Mouse (Mus musculus): ENCODE measurements around the gene Mrps36.
"Not testable (repeated sequence)": the region's sequence is repeated elsewhere in the genome, so short reads cannot be mapped to it uniquely, and the experiment has no call there.

Mrps36 gene

GRCm38 (mm10) chr13:100744036-100744744 lies at the start of gene Mrps36:
Gene Mrps36, minus strand, starts transcription at chr13:100744659.
- no peak for DNase-seq (ENCODE audit: extremely low read depth, low read depth, low spot score)

- peak; percentile 82 for DNase-seq (ENCODE audit: extremely low read depth, low read depth, low spot score)
These were observed 44.6 kb upstream of the Mrps36 start for GRCm38 (mm10) chr13:100789083-100789482.

- not testable (repeated sequence) for DNase-seq (ENCODE audit: extremely low read depth, low read depth, low spot score)
These were observed 43.6 kb upstream of the Mrps36 start for GRCm38 (mm10) chr13:100788057-100788456.

GRCm38 (mm10) chr13:100787316-100788010 lies 43.0 kb upstream of the Mrps36 start:
- DNase-seq (ENCODE audit: extremely low read depth, low read depth, low spot score): no peak

- DNase-seq (ENCODE audit: extremely low read depth, low read depth, low spot score): no peak
These were observed 42.0 kb upstream of the Mrps36 start, which contains the start of gene Ccnb1 for GRCm38 (mm10) chr13:100786414-100786867. Gene Ccnb1, minus strand, starts transcription at chr13:100786570.

GRCm38 (mm10) chr13:100785806-100786413 lies 41.5 kb upstream of the Mrps36 start:
- no peak for DNase-seq (ENCODE audit: extremely low read depth, low read depth, low spot score)

GRCm38 (mm10) chr13:100777491-100777890 lies 33.0 kb upstream of the Mrps36 start:
- DNase-seq (ENCODE audit: extremely low read depth, low read depth, low spot score): no peak

- no peak for DNase-seq (ENCODE audit: extremely low read depth, low read depth, low spot score)
These were observed 32.3 kb upstream of the Mrps36 start for GRCm38 (mm10) chr13:100776710-100777109.

GRCm38 (mm10) chr13:100776056-100776419 lies 31.6 kb upstream of the Mrps36 start:
- DNase-seq (ENCODE audit: extremely low read depth, low read depth, low spot score): no peak

GRCm38 (mm10) chr13:100775252-100776055 lies 31.0 kb upstream of the Mrps36 start, which contains the start of gene Cenph:
Gene Cenph, minus strand, starts transcription at chr13:100775899.
- no peak for DNase-seq (ENCODE audit: extremely low read depth, low read depth, low spot score)

- no peak for DNase-seq (ENCODE audit: extremely low read depth, low read depth, low spot score)
These were observed 30.2 kb upstream of the Mrps36 start for GRCm38 (mm10) chr13:100774704-100775103.

GRCm38 (mm10) chr13:100755329-100755728 lies 10.9 kb upstream of the Mrps36 start:
- no peak for DNase-seq (ENCODE audit: extremely low read depth, low read depth, low spot score)

- DNase-seq (ENCODE audit: extremely low read depth, low read depth, low spot score): no peak
These were observed 9.7 kb upstream of the Mrps36 start for GRCm38 (mm10) chr13:100754186-100754585.

- no peak for DNase-seq (ENCODE audit: extremely low read depth, low read depth, low spot score)
These were observed 8.6 kb upstream of the Mrps36 start for GRCm38 (mm10) chr13:100753011-100753410.

- no peak for DNase-seq (ENCODE audit: extremely low read depth, low read depth, low spot score)
These were observed 8.1 kb upstream of the Mrps36 start for GRCm38 (mm10) chr13:100752529-100752928.

GRCm38 (mm10) chr13:100751402-100751801 lies 6.9 kb upstream of the Mrps36 start:
- DNase-seq (ENCODE audit: extremely low read depth, low read depth, low spot score): no peak

GRCm38 (mm10) chr13:100750799-100751198 lies 6.3 kb upstream of the Mrps36 start:
- DNase-seq (ENCODE audit: extremely low read depth, low read depth, low spot score): no peak

- DNase-seq (ENCODE audit: extremely low read depth, low read depth, low spot score): peak; percentile 57
These were observed 4.2 kb upstream of the Mrps36 start for GRCm38 (mm10) chr13:100748638-100749037.

GRCm38 (mm10) chr13:100746090-100746489 lies 1.6 kb upstream of the Mrps36 start:
- no peak for DNase-seq (ENCODE audit: extremely low read depth, low read depth, low spot score)

- no peak for DNase-seq (ENCODE audit: extremely low read depth, low read depth, low spot score)
These were observed 968 bp downstream of the Mrps36 start for GRCm38 (mm10) chr13:100743346-100744035.
